Mouse (Mus musculus) small intestine, adult 2 months (tissue): ENCODE measurements around the gene Tmcc3.

ENCODE experiments used
- CTCF ChIP-seq: fragments of 200-500 bp; IDR thresholded peaks from 2 replicates; pipeline ENCODE4 v1.5.1; 2012; ENCODE audit warnings: low read depth, mild to moderate bottlenecking, control low read depth, inconsistent platforms, low read length, moderate library complexity, mixed read lengths; ENCODE audit not compliant: insufficient replicate concordance, insufficient read length; ENCODE audit errors: extremely low read depth
- POLR2A ChIP-seq: fragments of 200-500 bp; IDR thresholded peaks from 2 replicates; pipeline ENCODE4 v1.6.1; 2012; ENCODE audit warnings: low read depth, mild to moderate bottlenecking, control low read depth, inconsistent platforms, low read length, moderate library complexity

GRCm38 (mm10) chr10:94512771-94513170 is 201.0 kb downstream of the Tmcc3 start:
- no peak for TF ChIP-seq POLR2A
- TF ChIP-seq CTCF, result no peak
